Mouse (Mus musculus) cerebellum, postnatal 14 days (tissue): ENCODE measurements around the gene Ppm1g.

ENCODE experiments used
- DNase-seq, 2 experiments: peaks; one replicate each; pipeline ENCODE4 v3.0.0; 2021; ENCODE audit warnings: mixed read lengths in 2 of 2

Ppm1g gene

GRCm38 (mm10) chr5:31220448-31221303 is at the start of gene Ppm1g:
Ppm1g (minus strand) TSS chr5:31220687.
- peak; percentile 98 to 99 for DNase-seq

- DNase-seq, result no peak
Observed at GRCm38 (mm10) chr5:31267686-31268085, 47.2 kb upstream of the Ppm1g start.

GRCm38 (mm10) chr5:31266101-31266500 is 45.6 kb upstream of the Ppm1g start:
- DNase-seq, result peak; percentile 50 to 58

DNA sequence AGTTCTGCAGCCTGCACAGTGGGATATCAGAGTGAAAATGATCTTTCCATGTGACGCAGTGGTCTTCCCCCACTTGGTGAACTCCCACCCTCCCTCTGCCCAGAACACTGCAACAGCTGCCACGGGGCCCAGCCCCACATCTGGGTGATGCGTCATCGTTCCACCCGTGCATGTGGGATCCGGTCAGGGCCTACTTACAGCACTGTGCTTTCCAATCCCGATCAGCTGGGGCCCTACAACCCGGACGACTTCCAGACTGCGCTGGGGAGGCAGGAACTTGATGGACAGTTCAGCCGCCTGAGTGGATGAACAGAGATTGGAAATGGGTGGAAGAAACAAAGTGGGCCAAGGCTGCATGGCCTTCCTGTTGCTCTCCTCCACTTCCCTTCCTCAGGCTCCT is 37.1 kb upstream of the Ppm1g start:
- DNase-seq, result no peak

GRCm38 (mm10) chr5:31255971-31256370 is 35.5 kb upstream of the Ppm1g start:
- DNase-seq, result no peak

DNA sequence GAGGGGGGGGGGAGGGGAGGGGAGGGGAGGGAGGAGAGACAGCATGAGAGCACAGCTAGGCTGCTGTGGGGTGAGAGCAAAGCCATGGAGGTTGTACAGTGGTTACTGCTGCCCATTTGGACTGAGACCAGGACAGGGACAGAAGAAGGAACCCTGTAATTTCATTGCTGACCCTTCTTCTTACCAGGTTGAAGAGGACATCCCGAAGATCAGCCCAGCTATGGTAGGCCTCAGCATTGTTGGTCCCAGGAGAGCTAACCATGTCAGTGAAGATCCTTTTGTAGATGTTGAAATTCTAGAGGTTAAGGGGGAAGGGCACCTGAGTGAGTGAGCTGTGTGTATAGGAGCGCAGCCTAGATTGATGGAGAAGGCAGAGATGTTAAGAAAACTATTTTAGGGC is 34.9 kb upstream of the Ppm1g start:
- DNase-seq, result no peak

DNA sequence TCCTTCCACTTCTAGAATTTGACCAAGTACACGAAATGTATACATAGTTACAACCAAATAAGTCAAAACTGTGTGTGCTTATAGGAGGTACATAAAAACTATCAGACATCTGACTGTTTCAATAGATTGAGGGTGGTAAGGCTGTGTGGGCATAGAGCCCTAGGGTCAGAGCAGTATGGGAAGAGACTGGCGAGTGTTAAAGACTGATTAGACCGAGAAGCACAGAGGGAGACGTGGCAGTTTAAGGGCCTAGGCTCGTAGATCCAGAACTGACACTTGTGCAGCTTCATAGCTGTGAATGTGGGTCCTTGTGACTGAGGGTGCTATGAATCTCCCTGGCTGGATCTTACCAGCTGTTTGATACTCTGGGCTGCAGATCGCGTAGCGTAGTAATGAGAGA is 34.4 kb upstream of the Ppm1g start:
- no peak for DNase-seq

GRCm38 (mm10) chr5:31254452-31254851 is 34.0 kb upstream of the Ppm1g start:
- DNase-seq, result no peak

- no peak for DNase-seq
Observed at GRCm38 (mm10) chr5:31253806-31254205, 33.3 kb upstream of the Ppm1g start.

DNA sequence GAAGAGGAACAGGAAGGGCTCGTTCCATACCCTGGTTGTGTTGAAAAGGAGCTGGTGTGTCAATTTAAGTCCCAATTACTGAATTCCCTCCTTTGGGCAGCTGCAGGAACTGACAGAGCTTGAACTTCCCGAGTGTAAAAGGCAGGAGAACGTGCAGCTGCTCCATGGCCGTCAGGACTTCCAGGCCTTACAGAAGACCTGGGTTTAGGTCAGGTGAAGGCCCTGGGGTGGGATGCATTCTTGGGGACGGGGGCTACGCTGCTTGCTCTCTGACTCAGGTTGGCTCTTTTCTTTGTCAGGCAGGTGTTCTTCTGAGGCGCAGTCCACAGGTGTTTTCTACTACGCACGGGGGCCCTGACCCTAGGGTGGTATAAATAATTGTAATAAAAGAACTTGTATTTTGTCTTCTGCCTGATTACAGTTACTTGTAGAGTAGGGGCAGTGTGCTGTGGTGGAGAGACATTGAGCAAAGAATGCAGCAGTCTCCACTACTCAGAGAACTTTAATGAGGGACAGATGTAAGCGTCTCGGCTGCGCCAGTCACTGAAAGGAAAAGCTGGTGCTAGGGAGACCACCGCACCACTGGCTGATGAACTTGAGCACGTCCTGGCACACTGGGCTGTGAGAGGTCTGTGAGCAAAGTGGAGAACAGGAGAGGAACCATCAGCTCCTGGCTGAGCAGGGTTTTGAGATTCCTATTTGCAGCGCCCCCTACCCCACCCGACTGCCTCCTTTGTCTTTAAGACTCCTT is 32.5 kb upstream of the Ppm1g start:
- DNase-seq, result no peak

DNA sequence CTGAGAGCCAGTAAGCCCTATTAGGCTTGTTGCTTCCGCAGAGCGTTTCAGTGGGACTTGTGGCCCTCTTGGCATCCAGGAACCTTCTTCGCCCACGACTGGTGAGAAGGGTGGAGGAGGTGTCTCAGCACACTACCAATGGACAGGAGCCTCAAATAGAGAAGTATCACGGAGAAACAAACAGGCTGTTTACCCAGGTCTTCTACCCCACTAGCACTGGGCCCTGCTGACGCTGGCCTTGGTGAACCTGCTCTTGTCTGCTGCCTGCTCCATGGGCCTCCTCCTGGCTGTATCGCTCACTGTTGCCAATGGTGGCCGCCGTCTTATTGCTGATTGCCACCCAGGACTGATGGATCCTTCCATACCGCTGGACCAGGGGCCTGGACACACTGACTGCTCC is 31.7 kb upstream of the Ppm1g start:
- no peak for DNase-seq

- DNase-seq, result peak; percentile 34 to 44
Observed at GRCm38 (mm10) chr5:31251541-31252101, 31.1 kb upstream of the Ppm1g start, which contains the start of gene Krtcap3. Krtcap3 (plus strand) TSS chr5:31251691.

DNA sequence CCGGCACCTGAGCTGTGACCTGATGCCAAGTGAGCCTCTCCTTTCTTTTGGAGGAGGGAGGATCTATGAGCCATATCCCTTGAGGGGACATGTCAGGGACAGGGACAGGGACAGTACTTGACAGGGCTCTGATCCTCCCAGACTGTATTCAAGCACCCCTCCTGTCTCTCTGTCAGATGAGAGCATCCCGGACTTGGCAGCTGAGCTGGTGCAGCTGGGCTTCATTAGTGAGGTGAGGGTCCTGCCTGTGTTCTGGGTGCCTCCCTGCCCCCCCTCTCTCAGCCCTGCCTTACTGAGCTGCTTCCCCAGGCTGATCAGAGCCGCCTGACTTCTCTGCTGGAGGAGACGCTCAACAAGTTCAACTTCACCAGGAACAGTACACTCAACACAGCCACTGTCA is 30.2 kb upstream of the Ppm1g start:
- DNase-seq, result no peak

GRCm38 (mm10) chr5:31242191-31242590 is 21.7 kb upstream of the Ppm1g start:
- no peak for DNase-seq

- DNase-seq, result no peak
Observed at GRCm38 (mm10) chr5:31241522-31242034, 21.1 kb upstream of the Ppm1g start.

GRCm38 (mm10) chr5:31240637-31241521 is 20.4 kb upstream of the Ppm1g start, which contains the start of the genes Nrbp1 and Gm9970:
Nrbp1 (plus strand) TSS chr5:31240864.
Gm9970 (minus strand) TSS chr5:31241232.
- DNase-seq, result peak; percentile 98

- no peak for DNase-seq
Observed at GRCm38 (mm10) chr5:31226641-31227040, 6.2 kb upstream of the Ppm1g start.

DNA sequence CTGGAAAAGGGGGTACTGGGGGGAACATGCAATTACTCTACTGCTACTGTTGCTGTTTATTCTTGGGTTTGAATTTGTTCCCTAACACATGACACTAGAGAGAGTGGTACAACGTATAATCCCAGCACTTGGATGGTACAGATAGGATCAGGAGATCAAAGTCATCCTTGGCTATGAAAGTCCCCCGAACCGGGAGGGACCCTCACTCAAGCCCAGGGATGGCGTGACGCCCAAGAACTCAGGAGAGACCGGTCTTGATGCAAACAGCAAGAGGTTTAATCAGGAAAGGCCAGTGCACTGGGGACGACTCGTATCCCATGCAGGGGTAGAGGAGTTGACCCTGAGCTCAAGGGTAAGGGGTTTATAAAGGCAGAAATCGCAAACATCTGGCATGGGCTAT is 2.2 kb upstream of the Ppm1g start:
- peak in 1 of 2 experiments; percentile 26 for DNase-seq

- DNase-seq, result peak; percentile 48 to 59
Observed at GRCm38 (mm10) chr5:31221304-31221945, 938 bp upstream of the Ppm1g start.

GRCm38 (mm10) chr5:31219911-31220447 is 508 bp downstream of the Ppm1g start:
- peak in 1 of 2 experiments; percentile 79 for DNase-seq

GRCm38 (mm10) chr5:31219474-31219873 is 1.0 kb downstream of the Ppm1g start:
- DNase-seq, result no peak
